Mouse (Mus musculus): ENCODE data around the gene Naa38.

Naa38 gene

GRCm38 (mm10) chr11:69432640-69432982 lies 37.3 kb downstream of the Naa38 start:
- DNase-seq (ENCODE audit: low spot score in 2 of 2), result no peak

DNA sequence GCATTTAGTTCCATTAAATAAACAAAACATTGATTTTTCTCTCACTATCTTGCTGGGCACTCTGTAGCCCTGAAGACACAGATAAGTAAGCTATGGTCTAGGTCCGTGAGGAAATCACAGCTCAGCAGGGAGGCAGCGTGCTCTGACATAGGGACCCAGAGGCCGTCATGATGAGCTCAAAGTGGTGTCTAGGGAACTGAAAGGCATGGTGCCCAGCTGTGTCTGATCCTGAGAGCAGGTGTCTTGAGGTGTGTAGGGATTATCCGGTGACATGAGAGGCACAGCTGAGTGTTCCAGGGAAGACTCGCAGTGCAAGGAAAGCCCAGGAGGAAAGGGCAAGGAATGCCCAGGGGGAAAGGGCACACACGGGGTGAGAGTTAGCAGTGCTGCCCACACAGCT lies 37.9 kb downstream of the Naa38 start:
- DNase-seq (ENCODE audit: low spot score in 2 of 2), result no peak

GRCm38 (mm10) chr11:69437291-69437690 lies 42.0 kb downstream of the Naa38 start:
- no peak for DNase-seq (ENCODE audit: low spot score in 2 of 2)

DNA sequence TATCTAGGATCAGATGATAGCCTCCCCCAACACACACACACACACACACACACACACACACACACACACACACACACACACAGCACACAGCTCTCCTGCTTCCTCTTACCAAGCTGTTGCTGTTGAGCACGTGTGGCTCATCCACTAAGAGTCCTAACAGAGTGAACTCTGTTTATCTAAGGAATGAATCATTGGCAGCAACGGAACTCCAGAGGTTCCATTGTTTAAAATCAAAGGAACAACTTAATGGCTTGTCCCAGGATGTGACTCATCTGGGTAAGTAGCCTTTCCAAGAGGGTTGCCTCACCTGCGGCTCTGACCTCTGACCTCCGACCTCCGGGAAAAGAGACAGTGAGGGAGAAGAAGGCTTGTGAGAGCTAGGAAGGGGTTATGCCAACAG lies 48.0 kb downstream of the Naa38 start:
- no peak for DNase-seq (ENCODE audit: low spot score in 2 of 2)
